Comparison of ENCODE assay signal across 29 mouse cellular contexts in genomic region chr14:23550467-23550866, GRCm38 (mm10).
"Had no signal": no experiment of that assay in that cellular context is flagged by ENCODE, and none has a peak within 500 bp of the region (broad histone marks: within the 10 kb centered on the region; RNA-seq: fewer than 3 reads in every experiment).

No protein-coding gene starts in this region.

- H3K27me3 ChIP-seq: embryonic facial prominence, embryonic 12.5 days; embryonic facial prominence, embryonic 15.5 days; forebrain, embryonic 12.5 days; forebrain, embryonic 13.5 days; forebrain, embryonic 15.5 days had no signal

- H3K9ac ChIP-seq: embryonic facial prominence, embryonic 12.5 days; embryonic facial prominence, embryonic 15.5 days; forebrain, embryonic 12.5 days; forebrain, embryonic 13.5 days; forebrain, embryonic 15.5 days; forebrain, postnatal 0 days had no signal

- H3K27ac ChIP-seq: embryonic facial prominence, embryonic 12.5 days; embryonic facial prominence, embryonic 15.5 days; forebrain, embryonic 10.5 days; forebrain, embryonic 12.5 days; forebrain, embryonic 13.5 days; forebrain, embryonic 15.5 days; gastrocnemius, adult 2 months; heart, adult 2 months; heart, embryonic 10.5 days had no signal

- DNase-seq: cerebellum, adult 18-20 months; cerebellum, adult 2 months; cerebellum, adult 8-10 months; cerebellum, adult 9-10 months; cerebellum, adult 9-11 months; cerebellum, postnatal 10 days; cerebellum, postnatal 14 days; cerebellum, postnatal 25 days; cerebellum, postnatal 36 days; embryo, embryonic 11 days; forebrain, postnatal 0 days; gastrocnemius, adult 2 months; gastrocnemius, postnatal 10 days; gastrocnemius, postnatal 14 days; gastrocnemius, postnatal 25 days; gastrocnemius, postnatal 36 days; heart, adult 11 months; heart, adult 18-20 months; heart, adult 2 months had no signal

- H3K4me1 ChIP-seq: forebrain, embryonic 10.5 days; forebrain, embryonic 12.5 days; forebrain, embryonic 15.5 days; heart, embryonic 10.5 days had no signal

- ATAC-seq: forebrain, embryonic 13.5 days; forebrain, embryonic 14.5 days; forebrain, embryonic 15.5 days; forebrain, embryonic 16.5 days; forebrain, postnatal 0 days had no signal

- H3K4me3 ChIP-seq: embryonic facial prominence, embryonic 12.5 days; embryonic facial prominence, embryonic 15.5 days; erythroblast, embryonic 14.5 days; forebrain, embryonic 10.5 days; forebrain, embryonic 12.5 days; forebrain, embryonic 13.5 days; forebrain, embryonic 15.5 days; gastrocnemius, adult 2 months; heart, adult 2 months; heart, embryonic 10.5 days had no signal

- H3K36me3 ChIP-seq: embryonic facial prominence, embryonic 12.5 days; embryonic facial prominence, embryonic 15.5 days; forebrain, embryonic 10.5 days; forebrain, embryonic 12.5 days; forebrain, embryonic 15.5 days; heart, embryonic 10.5 days had no signal

- H3K4me2 ChIP-seq: embryonic facial prominence, embryonic 12.5 days; embryonic facial prominence, embryonic 15.5 days; forebrain, embryonic 12.5 days; forebrain, embryonic 13.5 days; forebrain, embryonic 15.5 days had no signal

- H3K9me3 ChIP-seq: embryonic facial prominence, embryonic 12.5 days; embryonic facial prominence, embryonic 15.5 days; forebrain, embryonic 10.5 days; forebrain, embryonic 12.5 days; forebrain, embryonic 13.5 days; forebrain, embryonic 15.5 days; heart, embryonic 10.5 days had no signal
